Mouse (Mus musculus): Measurements from ENCODE around the gene Shc1. TPM values are rescaled to one million over a fixed set of nuclear protein-coding genes. Genes with fewer than 3 reads are reported as not detected.

Gene Shc1
- polyA plus RNA-seq (2014; fragmentation: Nextera tagmentation; extraction: Ambion mirVana) = 68.7 and 73.2 TPM in 2 replicates

DNA sequence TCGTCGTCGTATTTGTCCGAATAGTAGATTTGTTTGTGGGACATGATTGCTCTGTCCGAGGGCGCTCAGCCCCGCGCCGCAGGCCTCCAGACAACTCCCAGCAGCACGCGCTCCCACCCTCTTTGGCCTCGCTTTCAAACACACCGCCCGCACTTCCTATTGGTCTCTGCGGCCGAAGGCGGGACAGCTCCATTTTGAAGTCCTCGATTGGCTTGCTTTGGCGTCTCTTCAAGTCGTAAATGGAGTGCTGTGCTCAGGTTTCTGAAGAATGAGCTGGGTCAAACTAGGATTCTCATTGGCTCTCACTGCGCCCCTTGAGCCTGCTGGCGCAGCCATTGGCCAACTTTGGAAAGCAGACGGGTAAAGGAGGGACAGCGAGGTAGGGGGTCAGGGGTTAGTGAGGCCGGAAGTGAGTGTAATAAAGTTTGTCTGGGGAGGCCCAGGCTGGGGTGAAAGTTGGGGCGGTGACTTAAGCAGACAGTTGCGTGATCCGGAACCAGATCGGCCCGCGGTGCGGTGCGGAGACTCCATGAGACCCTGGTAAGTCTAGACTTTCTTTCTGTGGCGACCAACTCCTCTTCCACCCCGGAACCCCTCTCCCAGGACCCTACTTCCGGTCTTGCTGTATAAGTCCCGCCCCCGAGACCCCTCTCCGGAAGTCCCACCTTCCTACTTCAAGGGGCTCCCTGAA is at the start of gene Shc1, which contains the start of gene Cks1b:
TSS of gene Shc1 (plus strand) at position 274 of the 691 bp plus-strand sequence.
TSS of gene Cks1b (minus strand) at position 214 of the 691 bp plus-strand sequence.
- WGBS = under 1% methylated on average over 39 of the region's 39 CpGs
- peaks cover 37% of the 10 kb centered on the region for H3K4me1 ChIP-seq (ENCODE audit: control insufficient read depth, insufficient read depth, low read length)
- peak; percentile 92 for ATAC-seq (ENCODE audit: insufficient number of reproducible peaks, insufficient read depth, low FRiP score, low read depth)

DNA sequence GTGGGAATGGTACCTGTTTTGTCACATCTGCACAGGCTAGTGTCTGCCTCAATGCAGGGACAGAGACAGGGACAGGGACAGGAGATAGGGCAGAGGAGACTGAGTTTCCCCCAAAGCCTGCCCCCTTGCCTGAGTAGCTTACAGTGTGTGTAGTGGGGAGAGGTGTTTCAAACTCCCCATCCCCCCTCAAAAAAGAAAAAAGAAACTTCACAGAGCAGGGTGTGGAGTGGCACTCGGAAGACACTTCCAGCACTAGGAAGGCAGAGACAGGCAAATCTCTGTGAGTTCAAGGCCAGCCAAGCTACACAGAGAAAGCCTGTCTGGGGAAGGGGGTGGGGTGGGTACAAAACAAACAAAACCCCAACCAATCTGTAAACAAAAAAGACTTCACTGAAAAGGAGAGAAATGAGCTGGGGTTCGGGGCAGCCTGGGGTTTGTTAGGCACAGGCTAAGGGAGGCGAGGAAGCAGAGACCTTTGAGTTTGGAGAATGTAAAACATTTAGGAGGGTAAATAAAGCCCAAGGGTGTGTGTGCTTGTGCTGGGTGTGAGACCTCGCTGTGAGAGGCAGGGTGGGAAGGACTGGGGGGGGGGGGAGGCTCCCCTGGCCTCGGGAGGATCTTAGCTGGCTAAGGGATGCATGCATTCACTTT is 44.5 kb upstream of the Shc1 start:
- Histone ChIP-seq H3K27ac (ENCODE audit: low read length) (no peak overlapping the region), H3K4me3 (ENCODE audit: low read depth, low read length) (no peak overlapping the region), H3K36me3 (ENCODE audit: control insufficient read depth, insufficient read depth, low read length) (no peaks in the 10 kb centered on the region), H3K27me3 (ENCODE audit: control insufficient read depth, insufficient read depth, low read length) (no peaks in the 10 kb centered on the region), H3K9ac (replicated peaks; ENCODE audit: low read depth, low read length) (no peak overlapping the region), H3K4me1 (ENCODE audit: control insufficient read depth, insufficient read depth, low read length) (peaks cover 10% of the 10 kb centered on the region), H3K9me3 (ENCODE audit: control insufficient read depth, low read depth, low read length) (no peaks in the 10 kb centered on the region), H3K4me2 (replicated peaks; ENCODE audit: low read depth, low read length) (no peak overlapping the region)
- WGBS = 31% methylated on average over 5 of the region's 5 CpGs
- no peak for ATAC-seq (ENCODE audit: insufficient number of reproducible peaks, insufficient read depth, low FRiP score, low read depth)

More for the DNA sequence above, at the start of gene Shc1, which contains the start of gene Cks1b:
- Histone ChIP-seq H3K4me2 (replicated peaks; ENCODE audit: low read depth, low read length) (peak within 1 kb of the TSS; percentile 67), H3K9ac (replicated peaks; ENCODE audit: low read depth, low read length) (peak within 1 kb of the TSS; percentile 54), H3K9me3 (ENCODE audit: control insufficient read depth, low read depth, low read length) (no peaks in the 10 kb centered on the region), H3K36me3 (ENCODE audit: control insufficient read depth, insufficient read depth, low read length) (peaks cover 26% of the 10 kb centered on the region), H3K4me3 (ENCODE audit: low read depth, low read length) (peak within 1 kb of the TSS; percentile 53), H3K27me3 (ENCODE audit: control insufficient read depth, insufficient read depth, low read length) (no peaks in the 10 kb centered on the region), H3K27ac (ENCODE audit: low read length) (peak within 1 kb of the TSS; percentile 97)

DNA sequence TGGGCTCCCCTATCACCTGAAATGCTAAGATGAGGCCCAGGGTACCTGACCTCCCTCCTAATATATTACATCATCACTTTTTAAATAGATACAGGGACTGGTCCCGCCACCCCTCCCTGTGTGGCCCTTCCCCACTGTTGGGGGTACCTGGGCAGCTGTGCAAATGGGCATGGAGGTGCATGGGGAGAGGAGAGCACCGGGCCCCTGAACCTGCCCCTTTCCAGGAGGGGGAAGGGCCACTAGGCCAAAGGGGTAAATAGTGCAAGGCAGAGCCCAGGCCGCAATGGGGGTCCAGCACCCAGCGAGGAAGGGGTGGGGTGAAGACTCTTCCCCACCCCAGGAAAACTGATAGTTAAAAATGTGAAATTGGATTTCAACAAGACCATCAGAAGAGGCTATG is 40.4 kb upstream of the Shc1 start:
- Histone ChIP-seq H3K4me3 (ENCODE audit: low read depth, low read length) (peak overlapping the region; percentile 43; the same call in 1 of the 2 replicates), H3K9ac (replicated peaks; ENCODE audit: low read depth, low read length) (peak overlapping the region; percentile 33; the same call in 1 of the 2 replicates), H3K27me3 (ENCODE audit: control insufficient read depth, insufficient read depth, low read length) (no peaks in the 10 kb centered on the region), H3K27ac (ENCODE audit: low read length) (no peak overlapping the region), H3K9me3 (ENCODE audit: control insufficient read depth, low read depth, low read length) (no peaks in the 10 kb centered on the region), H3K4me1 (ENCODE audit: control insufficient read depth, insufficient read depth, low read length) (peaks cover 12% of the 10 kb centered on the region), H3K4me2 (replicated peaks; ENCODE audit: low read depth, low read length) (peak overlapping the region; percentile 58), H3K36me3 (ENCODE audit: control insufficient read depth, insufficient read depth, low read length) (no peaks in the 10 kb centered on the region; the same call in 1 of the 2 replicates)
- 72% methylated on average over 4 of the region's 4 CpGs for WGBS
- no peak for ATAC-seq (ENCODE audit: insufficient number of reproducible peaks, insufficient read depth, low FRiP score, low read depth)

DNA sequence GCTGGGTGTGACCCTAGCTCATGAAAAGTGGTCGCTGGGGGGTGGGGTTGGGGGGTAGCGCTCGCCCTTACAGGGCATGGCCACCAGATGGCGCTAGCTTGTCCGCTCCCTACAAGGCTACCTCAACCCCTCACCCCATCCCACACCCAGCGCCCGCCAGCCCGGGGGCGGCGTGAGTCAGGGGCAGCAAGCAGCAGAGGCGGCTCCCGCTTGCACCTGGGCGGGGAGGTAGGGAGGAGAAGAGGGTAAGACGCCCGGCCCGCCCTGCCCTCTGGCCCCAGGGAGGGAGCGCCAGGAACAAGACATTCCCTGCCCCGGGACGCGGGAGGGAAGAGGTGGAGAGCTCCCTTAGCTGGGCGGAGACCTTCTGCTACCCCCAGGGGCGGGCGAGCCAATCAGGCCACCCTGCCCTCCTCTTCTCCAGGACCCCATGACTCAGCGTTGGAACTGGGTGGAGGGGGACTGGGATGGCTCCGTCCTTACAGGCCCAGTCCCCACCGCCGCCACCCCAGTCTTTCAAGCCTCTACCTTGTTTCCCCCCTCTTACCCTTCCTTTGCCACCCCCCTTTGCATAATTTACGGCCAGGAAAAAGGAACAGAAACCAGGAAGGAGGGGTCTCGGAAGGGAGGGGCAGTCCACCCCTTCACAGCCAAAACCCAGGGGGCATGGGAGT is 39.7 kb upstream of the Shc1 start:
- Histone ChIP-seq H3K4me2 (replicated peaks; ENCODE audit: low read depth, low read length) (peak overlapping the region; percentile 58), H3K9me3 (ENCODE audit: control insufficient read depth, low read depth, low read length) (no peaks in the 10 kb centered on the region), H3K27ac (ENCODE audit: low read length) (peak overlapping the region; percentile 66; the same call in 1 of the 2 replicates), H3K4me3 (ENCODE audit: low read depth, low read length) (peak overlapping the region; percentile 43), H3K4me1 (ENCODE audit: control insufficient read depth, insufficient read depth, low read length) (peaks cover 12% of the 10 kb centered on the region), H3K27me3 (ENCODE audit: control insufficient read depth, insufficient read depth, low read length) (no peaks in the 10 kb centered on the region), H3K9ac (replicated peaks; ENCODE audit: low read depth, low read length) (peak overlapping the region; percentile 33; the same call in 1 of the 2 replicates), H3K36me3 (ENCODE audit: control insufficient read depth, insufficient read depth, low read length) (no peaks in the 10 kb centered on the region; the same call in 1 of the 2 replicates)
- ATAC-seq (ENCODE audit: insufficient number of reproducible peaks, insufficient read depth, low FRiP score, low read depth) = peak; percentile 90
- WGBS = 1% methylated on average over 29 of the region's 29 CpGs

DNA sequence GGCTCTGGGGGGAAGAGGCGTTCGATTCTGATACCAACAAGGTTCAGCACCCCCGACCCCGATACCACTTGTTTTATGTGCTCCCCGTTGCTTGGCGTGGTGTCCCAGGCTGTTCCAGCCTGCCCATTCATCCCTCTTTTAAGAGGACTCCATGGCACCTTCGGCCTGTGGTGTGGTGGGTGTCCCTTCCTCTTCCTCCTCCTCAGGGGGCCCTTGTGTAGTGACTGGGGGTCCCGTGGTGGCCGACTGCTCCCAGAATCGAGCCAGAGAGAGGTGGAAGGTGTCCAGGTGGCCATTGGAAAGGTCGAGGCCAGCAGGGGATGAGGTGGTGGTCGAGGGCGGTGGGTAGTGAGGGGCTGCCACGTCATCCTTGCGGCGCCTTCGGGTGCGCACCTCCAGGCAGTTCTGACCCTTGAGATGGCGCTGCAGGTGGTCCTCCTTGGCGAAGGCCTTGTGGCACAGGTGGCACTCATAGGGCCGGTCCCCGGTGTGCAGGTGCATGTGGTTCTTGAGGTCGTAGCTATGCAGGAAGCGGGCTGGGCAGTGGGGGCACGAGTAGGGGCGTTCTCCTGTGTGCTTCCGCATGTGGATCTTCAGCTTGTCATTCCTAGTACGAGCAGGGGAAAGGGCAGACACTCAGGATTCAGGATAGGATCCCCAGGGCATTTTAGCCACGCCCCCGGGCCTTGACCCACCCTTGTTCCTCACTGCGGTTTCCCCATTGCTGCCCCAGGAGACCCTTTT is 38.7 kb upstream of the Shc1 start:
- WGBS = 86% methylated on average over 31 of the region's 31 CpGs
- no peak overlapping the region for H3K9ac ChIP-seq (replicated peaks; ENCODE audit: low read depth, low read length)
- no peak overlapping the region for H3K4me2 ChIP-seq (replicated peaks; ENCODE audit: low read depth, low read length)
- H3K27ac ChIP-seq (ENCODE audit: low read length) = peak overlapping the region; percentile 66; the same call in 1 of the 2 replicates
- H3K27me3 ChIP-seq (ENCODE audit: control insufficient read depth, insufficient read depth, low read length) = no peaks in the 10 kb centered on the region
- H3K9me3 ChIP-seq (ENCODE audit: control insufficient read depth, low read depth, low read length) = no peaks in the 10 kb centered on the region
- H3K4me3 ChIP-seq (ENCODE audit: low read depth, low read length) = no peak overlapping the region
- ATAC-seq (ENCODE audit: insufficient number of reproducible peaks, insufficient read depth, low FRiP score, low read depth) = no peak
- no peaks in the 10 kb centered on the region; the same call in 1 of the 2 replicates for H3K36me3 ChIP-seq (ENCODE audit: control insufficient read depth, insufficient read depth, low read length)
- H3K4me1 ChIP-seq (ENCODE audit: control insufficient read depth, insufficient read depth, low read length) = peaks cover 13% of the 10 kb centered on the region

DNA sequence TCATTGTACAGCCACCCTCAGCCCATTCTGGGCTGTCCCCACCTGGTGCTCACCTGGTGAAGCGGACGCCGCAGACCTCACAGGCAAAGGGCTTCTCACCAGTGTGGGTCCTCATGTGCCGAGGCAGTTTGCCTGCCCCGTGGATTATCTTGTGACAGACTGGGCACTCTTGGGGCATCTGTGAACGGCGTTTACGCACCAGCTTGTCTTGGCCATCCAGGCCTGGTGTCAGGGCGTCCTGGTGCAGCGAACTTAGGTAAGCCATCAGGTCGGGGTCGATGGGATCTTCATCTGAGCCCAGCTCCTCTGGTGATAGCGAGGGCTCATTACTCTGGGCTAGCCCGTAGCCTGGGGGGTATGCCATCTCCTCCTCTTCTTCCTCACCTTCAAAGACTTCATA is 38.0 kb upstream of the Shc1 start:
- no peak overlapping the region for H3K27ac ChIP-seq (ENCODE audit: low read length)
- 93% methylated on average over 14 of the region's 14 CpGs for WGBS
- H3K27me3 ChIP-seq (ENCODE audit: control insufficient read depth, insufficient read depth, low read length) = no peaks in the 10 kb centered on the region
- no peak for ATAC-seq (ENCODE audit: insufficient number of reproducible peaks, insufficient read depth, low FRiP score, low read depth)
- H3K4me2 ChIP-seq (replicated peaks; ENCODE audit: low read depth, low read length) = no peak overlapping the region
- no peak overlapping the region for H3K9ac ChIP-seq (replicated peaks; ENCODE audit: low read depth, low read length)
- no peaks in the 10 kb centered on the region; the same call in 1 of the 2 replicates for H3K36me3 ChIP-seq (ENCODE audit: control insufficient read depth, insufficient read depth, low read length)
- peaks cover 20% of the 10 kb centered on the region for H3K4me1 ChIP-seq (ENCODE audit: control insufficient read depth, insufficient read depth, low read length)
- H3K4me3 ChIP-seq (ENCODE audit: low read depth, low read length) = no peak overlapping the region
- no peaks in the 10 kb centered on the region for H3K9me3 ChIP-seq (ENCODE audit: control insufficient read depth, low read depth, low read length)

DNA sequence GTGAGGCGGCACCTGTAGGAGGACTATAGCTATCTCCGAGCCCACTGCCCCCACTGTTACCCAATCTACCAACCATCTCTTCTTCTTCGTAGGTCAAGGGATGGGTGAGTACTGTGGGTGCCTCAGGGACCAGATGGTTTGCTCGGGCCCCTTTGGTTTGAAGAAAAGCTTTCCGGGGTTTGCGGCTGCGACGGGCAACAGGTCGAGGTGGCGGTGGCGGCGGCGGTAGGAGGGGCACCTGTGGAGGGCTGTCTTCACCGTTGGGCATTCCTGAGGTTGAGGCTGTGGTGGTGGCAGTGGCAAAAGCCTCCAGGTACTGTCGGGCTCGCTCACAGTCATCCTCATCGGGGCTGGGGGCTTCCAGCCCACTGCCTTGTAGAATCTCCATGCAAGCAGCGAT is 37.5 kb upstream of the Shc1 start:
- Histone ChIP-seq H3K27me3 (ENCODE audit: control insufficient read depth, insufficient read depth, low read length) (no peaks in the 10 kb centered on the region), H3K4me1 (ENCODE audit: control insufficient read depth, insufficient read depth, low read length) (peaks cover 25% of the 10 kb centered on the region), H3K27ac (ENCODE audit: low read length) (no peak overlapping the region), H3K4me2 (replicated peaks; ENCODE audit: low read depth, low read length) (no peak overlapping the region), H3K9ac (replicated peaks; ENCODE audit: low read depth, low read length) (no peak overlapping the region), H3K9me3 (ENCODE audit: control insufficient read depth, low read depth, low read length) (no peaks in the 10 kb centered on the region), H3K36me3 (ENCODE audit: control insufficient read depth, insufficient read depth, low read length) (no peaks in the 10 kb centered on the region; the same call in 1 of the 2 replicates), H3K4me3 (ENCODE audit: low read depth, low read length) (no peak overlapping the region)
- WGBS = 92% methylated on average over 18 of the region's 18 CpGs
- ATAC-seq (ENCODE audit: insufficient number of reproducible peaks, insufficient read depth, low FRiP score, low read depth) = no peak

DNA sequence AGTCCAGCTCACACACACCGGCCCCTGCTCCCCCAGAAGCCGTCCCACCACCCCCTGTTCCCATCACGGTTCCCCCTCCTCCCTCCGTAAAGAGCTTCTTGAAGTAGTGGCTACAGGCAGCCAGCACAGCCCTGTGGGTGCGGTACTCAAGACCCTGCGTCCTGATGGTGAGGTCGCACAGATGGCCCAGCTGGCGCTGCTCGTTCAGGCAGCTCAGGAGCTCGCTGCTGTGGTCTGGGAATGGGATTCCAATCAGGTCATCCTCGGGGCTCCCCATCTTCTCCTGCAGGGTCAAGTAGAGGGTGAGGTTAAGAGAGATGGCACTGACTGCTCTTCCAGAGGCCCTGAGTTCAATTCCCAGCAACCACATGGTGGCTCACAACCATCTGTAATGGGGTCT is 37.0 kb upstream of the Shc1 start:
- no peaks in the 10 kb centered on the region for H3K9me3 ChIP-seq (ENCODE audit: control insufficient read depth, low read depth, low read length)
- no peaks in the 10 kb centered on the region; the same call in 1 of the 2 replicates for H3K36me3 ChIP-seq (ENCODE audit: control insufficient read depth, insufficient read depth, low read length)
- no peak overlapping the region for H3K4me3 ChIP-seq (ENCODE audit: low read depth, low read length)
- ATAC-seq (ENCODE audit: insufficient number of reproducible peaks, insufficient read depth, low FRiP score, low read depth) = no peak
- H3K27me3 ChIP-seq (ENCODE audit: control insufficient read depth, insufficient read depth, low read length) = no peaks in the 10 kb centered on the region
- H3K27ac ChIP-seq (ENCODE audit: low read length) = no peak overlapping the region
- no peak overlapping the region for H3K4me2 ChIP-seq (replicated peaks; ENCODE audit: low read depth, low read length)
- H3K9ac ChIP-seq (replicated peaks; ENCODE audit: low read depth, low read length) = no peak overlapping the region
- H3K4me1 ChIP-seq (ENCODE audit: control insufficient read depth, insufficient read depth, low read length) = peaks cover 25% of the 10 kb centered on the region
- WGBS = 81% methylated on average over 11 of the region's 11 CpGs
